Mouse (Mus musculus): ENCODE results near the gene Akap9.
"Not testable (repeated sequence)": the region's sequence is repeated elsewhere in the genome, so short reads cannot be mapped to it uniquely, and the experiment has no call there.

Akap9 gene

DNA sequence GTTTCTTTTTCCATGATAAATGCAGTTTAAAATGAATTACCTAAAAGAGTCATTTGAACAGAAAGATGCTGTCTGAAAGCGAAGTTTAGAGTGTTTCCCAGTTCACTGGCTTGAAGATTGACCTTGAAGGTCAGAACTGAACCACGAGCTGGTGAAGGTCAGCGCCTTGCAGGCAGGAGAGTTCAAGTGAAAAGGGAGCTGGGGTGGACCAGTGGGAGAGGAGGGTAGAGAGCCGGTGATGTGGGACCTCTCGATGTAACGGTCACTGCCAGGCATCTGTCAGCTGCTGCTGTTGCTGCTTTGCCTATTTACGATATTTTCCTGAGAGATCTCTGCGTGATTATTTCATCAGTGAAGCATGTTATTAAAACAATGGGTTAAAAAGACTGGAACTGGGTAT is 111.5 kb downstream of the Akap9 start:
- DNase-seq (ENCODE audit: low read depth, low spot score): no peak

DNA sequence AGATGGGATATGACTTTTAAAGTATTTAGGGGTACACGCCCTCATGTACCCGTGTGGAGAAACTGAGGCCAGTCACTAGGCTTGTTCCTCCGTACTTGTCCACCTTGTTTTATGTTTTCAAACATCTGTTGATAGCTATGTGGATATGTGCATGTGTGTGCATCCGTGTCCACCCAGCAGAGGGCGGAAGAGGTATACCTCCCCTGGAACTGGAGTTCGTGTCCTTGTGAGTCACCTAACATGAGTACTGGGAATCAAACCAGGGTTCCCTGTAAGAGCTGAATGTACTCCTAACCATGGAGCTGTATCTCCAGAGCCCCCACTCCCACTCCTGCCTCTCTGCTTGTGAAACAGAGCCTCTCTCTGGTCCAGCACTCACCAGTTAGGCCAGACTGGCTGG is 112.5 kb downstream of the Akap9 start:
- no peak for DNase-seq (ENCODE audit: low read depth, low spot score)

DNA sequence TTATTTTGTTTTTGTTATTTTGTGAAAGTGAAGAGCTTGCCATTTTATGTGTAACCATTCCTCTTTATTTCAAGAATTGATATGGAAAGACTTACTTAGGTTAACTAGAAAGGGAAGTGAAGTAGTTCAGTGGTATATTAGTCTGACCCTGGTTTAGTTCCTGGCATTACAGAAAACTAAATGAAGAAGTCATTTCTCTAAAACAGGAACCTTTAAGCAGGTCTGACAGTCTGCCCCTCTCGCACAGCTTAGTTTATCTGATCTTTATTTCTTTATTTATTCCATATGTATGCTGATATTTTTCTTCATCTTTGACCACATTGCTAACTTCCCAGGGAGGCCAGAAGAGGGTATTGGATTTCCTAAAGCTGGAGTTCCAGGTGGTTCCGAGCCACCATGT is 113.1 kb downstream of the Akap9 start:
- DNase-seq (ENCODE audit: low read depth, low spot score): no peak

DNA sequence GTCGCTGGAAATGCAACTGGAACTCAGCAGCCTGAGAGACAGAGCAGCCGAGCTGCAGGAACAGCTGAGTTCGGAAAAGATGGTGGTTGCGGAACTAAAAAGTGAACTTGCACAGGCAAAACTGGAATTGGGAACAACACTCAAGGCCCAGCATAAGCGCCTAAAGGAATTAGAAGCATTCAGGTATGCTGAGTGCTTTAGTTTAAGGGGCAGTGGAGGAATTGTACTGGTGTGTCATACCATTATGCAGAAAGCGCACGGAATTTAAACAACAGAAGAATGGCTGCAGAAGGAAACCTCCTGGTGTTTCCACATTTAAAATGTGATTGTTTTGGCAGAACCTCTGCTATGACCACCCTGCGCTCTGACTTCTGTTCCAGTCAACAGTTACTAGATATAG is 132.5 kb downstream of the Akap9 start:
- no peak for DNase-seq (ENCODE audit: low read depth, low spot score)

DNA sequence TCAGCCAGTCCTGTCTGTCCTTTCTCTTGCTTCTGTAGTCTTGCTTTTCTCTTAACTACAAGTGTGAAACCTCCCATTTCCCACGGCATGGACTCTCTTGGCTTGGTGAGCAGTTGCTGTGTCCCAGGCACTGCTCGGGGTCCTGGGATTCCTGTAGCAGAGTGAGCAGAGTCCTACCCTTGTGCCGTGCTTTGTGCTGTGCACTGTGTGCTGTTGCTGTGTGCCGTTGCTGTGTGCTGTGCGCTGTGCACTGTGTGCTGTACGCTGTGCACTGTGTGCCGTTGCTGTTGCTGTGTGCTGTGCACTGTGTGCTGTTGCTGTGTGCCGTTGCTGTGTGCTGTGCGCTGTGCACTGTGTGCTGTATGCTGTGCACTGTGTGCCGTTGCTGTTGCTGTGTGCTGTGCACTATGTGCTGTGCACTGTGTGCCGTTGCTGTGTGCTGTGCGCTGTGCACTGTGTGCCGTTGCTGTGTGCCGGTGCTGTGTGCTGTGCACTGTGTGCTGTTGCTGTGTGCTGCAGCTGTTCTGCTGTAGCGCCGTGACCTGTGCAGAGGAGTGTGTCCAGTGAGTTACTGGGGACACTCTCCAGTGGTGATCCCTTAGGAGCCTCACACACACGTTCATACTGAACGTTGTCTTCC is 138.7 kb downstream of the Akap9 start:
- no peak for DNase-seq (ENCODE audit: low read depth, low spot score)

DNA sequence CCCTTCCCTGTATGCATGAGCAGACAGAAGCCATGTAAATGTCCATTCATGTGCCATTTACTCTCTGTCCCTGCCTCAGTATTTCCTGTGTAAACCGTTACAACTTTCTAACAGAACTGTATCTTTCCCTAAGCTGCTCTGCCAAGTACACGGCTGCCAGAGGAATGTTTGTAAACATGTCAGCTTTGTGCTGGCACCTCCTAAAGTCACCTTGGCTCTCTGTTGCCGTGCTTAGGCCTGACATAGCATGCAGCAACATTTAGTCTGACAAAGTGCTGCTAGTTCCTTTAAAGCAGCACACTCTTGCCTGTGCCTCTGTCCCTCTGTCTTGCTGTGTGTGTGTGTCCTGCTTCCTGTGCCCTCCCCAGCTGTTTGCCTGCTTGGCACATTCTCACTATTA is 139.3 kb downstream of the Akap9 start:
- DNase-seq (ENCODE audit: low read depth, low spot score): no peak

DNA sequence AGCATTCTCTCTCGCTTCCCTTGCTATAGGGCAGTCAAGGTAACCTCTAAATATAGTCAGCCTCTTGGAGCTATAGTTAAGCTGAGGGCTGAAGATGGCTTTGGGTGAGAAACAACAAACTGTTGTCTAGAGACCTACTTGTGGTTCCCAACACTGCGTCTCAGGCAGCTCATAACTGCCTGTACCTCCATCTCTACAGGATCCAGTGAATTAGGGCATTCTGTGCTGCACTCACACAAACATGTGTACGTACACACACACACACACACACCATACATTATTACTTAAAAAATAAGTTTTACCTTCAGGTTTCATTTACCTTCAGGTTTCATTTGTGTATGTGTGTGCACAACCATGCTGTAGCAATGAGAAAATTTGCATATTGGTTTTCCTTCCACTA is 151.2 kb downstream of the Akap9 start:
- no peak for DNase-seq (ENCODE audit: low read depth, low spot score)

DNA sequence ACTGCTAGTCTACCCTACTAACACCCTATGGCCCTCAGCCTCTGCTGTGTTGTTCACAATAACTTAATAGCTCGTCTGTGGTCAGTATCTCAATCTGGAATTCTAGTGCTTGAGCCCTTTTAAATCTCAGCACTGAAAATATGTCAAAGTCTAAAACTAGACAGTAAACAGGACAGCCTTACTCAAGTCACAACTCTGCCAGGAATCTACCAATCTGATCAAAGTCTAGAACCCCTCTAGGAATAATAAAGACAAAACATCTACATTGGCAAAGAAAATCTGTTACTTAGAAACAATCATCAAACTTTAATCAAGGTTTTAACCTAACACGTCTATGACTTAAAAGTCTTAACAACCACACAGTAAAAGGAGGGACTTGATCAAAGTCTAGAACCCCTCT is 153.0 kb downstream of the Akap9 start:
- DNase-seq (ENCODE audit: low read depth, low spot score): no peak

DNA sequence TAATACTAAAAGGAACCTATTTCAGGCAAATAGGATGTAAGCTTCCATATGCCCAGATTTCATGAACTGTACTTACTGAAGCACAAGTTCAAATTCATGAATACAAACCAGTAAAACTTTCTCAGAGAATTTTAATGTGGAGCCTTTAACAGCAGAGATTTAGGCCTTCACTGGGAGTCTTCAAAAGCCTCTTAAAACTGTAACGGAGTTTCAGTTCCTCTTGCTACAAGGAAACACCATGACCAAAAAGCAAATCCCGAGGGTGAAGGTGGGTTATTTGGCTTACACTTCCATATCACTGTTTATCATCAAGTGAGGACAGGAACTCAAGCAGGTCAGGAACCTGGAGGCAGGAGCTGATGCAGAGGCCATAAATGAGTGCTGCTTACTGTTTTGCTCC is 153.7 kb downstream of the Akap9 start:
- DNase-seq (ENCODE audit: low read depth, low spot score): no peak

DNA sequence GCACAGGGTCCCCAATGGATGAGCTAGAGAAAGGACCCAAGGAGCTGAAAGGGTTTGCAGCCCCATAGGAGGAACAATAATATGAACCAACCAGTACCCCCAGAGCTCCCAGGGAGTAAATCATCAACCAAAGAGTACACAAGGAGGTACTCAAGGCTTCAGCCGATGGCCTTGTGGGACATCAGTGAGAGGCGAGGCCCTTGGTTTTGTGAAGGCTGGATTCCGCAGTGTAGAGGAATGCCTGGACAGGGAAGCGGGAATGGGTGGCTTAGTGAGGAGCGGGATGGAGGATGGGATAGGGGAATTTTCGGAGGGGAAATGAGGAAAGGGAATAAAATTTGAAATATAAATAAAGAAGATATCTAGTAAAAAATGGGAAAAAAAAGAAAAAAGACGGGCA is 157.1 kb downstream of the Akap9 start:
- no peak for DNase-seq (ENCODE audit: low read depth, low spot score)

DNA sequence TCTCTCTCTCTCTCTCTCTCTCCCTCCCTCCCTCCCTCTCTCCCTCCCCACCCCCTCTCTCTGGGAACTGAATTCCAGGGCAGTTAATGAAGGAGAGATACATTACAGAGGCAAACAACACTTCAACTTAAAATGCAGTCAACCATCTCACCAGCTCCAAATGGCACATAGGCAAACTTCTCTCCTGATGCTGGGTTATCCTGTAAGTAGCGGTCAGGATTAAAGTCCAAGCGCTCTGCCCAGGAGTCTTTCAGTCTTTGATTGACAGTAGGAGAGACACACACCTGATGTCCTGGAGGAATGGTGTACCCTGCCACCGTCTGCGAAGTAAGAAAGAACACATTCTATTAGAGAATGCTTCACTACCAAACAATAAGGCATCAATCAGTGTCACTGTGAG is 158.5 kb downstream of the Akap9 start:
- no peak for DNase-seq (ENCODE audit: low read depth, low spot score)

DNA sequence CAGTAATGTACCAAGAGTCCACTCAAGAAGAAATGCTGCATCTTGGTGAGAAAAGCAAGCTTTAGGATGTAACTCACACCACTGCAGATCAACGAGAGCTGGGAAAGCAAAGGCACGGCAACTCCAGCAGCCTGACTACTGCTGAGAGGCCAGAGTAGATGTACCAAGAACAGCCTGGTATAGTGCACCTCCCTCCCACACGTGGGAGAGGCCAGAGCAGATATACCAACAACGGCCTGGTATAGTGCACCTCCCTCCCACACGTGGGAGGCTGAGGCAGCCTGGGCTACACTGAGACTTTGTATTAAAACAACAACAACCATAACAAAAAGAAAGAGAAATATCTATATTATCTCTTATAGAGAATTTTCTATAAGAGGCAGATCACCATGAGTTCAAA is 160.3 kb downstream of the Akap9 start:
- DNase-seq (ENCODE audit: low read depth, low spot score): no peak

DNA sequence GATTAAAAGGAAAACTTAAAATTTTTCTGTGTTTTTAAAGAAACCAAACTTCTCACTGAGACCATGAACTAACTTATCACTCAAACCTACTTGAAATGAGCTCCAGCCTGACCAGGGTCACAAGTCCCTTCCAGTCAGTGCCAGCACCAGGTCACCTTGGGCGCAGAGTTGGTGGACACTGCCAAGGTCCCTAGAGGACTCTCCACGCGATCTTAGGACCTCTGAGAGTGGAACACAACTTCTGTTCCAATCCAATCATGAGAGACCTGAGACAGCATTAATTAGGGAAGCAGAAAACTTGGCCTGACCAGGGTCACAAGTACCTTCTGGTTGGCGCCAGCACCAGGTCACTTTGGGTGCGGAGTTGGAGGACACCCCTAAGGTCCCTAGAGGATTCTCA is 166.6 kb downstream of the Akap9 start:
- no peak for DNase-seq (ENCODE audit: low read depth, low spot score)

DNA sequence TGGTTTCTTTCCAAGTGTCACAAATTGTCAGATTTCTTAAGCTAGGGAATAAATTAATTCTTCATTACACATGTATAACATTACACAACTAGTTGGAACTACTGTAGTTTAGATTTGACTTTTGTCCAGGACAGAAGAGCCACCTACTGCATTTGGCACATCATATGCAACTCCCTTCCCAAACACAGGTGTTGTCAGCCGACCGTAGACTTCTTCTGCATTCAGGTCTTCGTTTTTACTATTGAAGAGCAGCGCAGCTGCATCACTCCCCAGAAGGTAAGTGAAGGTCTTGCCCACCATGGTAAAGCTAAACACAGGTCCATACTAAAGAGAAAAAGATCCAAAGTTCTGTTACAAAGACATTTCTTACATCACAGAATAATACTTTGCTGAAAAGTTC is 173.2 kb downstream of the Akap9 start:
- DNase-seq (ENCODE audit: low read depth, low spot score): no peak

DNA sequence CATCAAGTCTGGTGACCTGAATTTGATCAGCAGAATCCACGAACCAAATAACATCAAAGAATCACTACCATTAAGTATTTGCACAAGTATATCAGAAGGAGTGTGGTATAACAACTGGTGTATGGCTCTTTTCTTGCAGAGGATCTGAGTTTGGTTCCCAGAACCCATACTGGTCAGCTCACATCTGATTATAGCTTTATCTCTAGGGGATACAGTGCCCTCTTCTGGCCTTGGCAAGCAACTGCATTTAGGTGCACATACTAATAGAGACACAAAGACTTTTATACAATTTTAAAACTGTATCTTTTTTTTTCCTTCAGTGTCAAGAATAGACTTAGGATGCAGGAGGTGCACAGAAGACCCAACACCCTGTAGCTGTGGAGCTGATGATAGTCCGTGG is 173.9 kb downstream of the Akap9 start:
- DNase-seq (ENCODE audit: low read depth, low spot score): no peak

DNA sequence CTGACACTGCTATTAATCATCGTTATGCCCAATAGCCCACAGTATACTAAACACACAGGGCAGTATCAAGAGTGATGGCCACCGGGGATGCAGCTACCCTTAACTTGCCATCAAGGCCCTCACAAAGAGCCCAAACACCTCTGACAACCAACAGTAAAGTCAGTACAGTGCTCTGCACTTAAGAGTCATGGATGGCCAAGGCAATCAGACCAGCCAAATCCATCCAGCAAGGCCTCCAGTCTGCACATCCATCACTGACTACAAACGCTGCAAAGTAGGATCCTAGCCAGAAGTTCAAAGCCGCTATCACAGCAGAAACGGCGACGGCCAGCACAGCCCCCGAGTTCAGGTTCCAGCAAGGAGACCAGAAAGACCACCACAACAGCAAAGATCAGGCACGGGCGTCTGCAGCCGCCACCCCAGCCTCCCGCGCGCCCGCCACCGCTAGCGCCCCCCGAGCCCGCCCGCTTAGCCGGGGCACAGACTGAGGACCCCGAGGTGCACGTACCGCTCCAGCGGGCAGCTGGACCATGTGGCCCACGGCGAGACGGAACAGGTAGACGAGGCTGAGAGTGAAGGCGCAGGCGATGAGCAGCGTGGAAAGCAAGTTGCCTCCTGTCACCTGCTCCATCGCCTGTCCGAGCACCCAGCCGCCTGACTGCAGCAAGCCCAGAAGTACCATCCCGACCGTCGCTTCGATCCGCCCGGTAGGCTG is 175.9 kb downstream of the Akap9 start:
- DNase-seq (ENCODE audit: low read depth, low spot score): no peak

DNA sequence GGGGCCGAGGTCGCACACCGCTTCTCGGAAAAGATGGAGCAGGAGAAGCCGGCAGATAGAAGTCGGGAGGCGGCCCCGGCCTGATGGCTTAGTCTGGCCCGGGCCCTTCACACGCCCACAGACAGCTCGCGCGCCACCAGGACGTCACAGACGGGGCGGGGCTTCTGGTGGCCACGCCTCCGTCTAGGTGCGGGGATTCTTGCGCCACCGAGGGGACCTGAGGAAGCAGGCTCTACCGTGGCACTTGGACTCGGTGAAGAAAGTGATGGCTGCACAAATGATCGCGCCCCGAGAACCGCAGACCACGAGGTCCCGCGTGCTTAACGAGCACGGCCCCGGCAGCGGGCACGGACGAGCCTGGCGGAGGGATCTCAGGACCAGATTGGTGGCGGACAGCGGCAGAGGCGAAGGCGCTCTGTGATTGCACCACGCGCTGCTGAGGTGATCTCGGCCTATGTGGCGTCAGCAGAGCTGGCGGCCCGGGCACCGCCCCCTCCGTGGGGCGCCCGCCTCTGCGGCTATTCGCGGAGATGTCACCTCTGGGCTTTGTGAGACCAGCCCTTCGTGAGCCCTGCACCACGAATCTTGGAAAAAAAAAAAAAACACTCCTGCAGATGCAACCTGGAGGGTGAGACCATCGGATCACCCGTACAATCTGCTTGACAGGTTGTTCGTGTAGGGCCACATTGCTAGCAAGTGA is 176.6 kb downstream of the Akap9 start, which contains the start of gene Cyp51:
TSS of gene Cyp51 (minus strand) at position 406 of the 700 bp plus-strand sequence.
- DNase-seq (ENCODE audit: low read depth, low spot score): peak; percentile 87

DNA sequence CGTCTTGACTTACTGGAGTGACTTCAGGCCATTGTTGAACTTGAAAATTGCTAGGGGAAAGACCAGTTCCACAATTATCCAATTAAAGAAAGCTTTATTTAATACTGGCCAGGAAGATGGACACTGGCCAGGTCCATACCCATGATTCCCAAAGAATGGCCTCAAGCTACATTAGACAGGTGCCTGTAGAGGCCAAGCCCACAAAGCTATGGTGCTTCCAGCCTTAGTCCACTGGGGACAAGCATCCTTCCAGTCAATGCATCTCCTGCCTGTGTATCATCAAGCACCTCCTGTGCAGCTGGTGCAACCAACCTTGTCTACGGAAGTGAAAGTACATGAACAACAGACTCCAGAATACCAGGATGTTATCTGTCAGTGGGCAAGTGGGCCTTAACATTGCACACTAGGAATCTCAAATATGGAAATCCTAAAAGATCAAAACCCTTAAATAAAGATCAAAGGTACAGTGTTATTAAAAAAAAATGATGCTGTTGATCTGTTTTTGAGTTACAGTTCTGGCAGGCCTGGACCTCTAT is 177.9 kb downstream of the Akap9 start:
- no peak for DNase-seq (ENCODE audit: low read depth, low spot score)

DNA sequence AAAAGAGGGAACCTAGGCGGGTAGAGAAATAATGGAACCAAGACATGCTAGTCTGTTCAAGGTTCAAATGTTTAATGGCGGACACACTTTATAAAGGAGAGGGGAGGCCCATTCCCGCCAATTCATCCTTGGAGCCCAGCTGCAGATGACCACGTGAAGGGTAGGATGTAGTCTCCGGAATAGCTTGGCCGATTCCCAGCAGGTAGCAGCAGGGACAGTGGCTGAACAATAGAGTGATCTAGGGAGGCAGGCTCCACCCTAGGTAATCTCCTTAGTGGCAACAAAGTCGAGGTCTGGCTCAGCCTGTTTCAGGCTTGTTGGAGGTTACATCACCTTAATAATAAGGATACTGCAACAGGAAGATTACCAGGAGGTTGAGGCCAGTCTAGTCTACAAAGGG is 179.2 kb downstream of the Akap9 start:
- DNase-seq (ENCODE audit: low read depth, low spot score): not testable (repeated sequence)

DNA sequence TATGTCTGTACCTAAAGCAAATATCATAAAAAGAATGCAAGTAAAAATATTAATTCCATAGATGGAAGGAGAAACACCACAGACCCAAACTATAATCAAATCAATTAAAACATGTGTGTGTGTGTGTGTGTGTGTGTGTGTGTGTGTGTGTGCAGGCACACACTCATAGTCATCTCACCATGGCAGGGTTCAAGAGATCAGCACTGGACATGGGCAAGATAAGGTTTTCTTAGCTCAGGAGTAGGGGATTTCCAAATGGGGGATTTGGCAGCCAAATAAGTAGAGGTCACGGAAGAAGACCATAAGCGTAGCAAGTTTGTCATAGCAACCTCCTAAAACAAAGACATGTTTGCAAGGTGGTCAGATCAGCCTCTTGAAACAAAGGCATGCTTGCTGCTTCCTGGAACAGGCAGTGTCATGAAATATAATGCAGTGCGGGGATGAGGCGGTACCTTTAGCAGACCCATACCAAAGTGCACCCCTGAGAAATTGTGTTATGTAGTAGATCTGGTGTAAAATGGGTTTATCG is 184.8 kb downstream of the Akap9 start:
- DNase-seq (ENCODE audit: low read depth, low spot score): no peak

All from brain, embryonic 18.5 days (tissue).